Mouse (Mus musculus) hematopoietic stem cell, adult 5-6 weeks (primary cell): ENCODE results near the gene Olfr1047. TPM values are rescaled to one million over a fixed set of nuclear protein-coding genes. Genes with fewer than 3 reads are reported as not detected.
"Not testable (repeated sequence)": the region's sequence is repeated elsewhere in the genome, so short reads cannot be mapped to it uniquely, and the experiment has no call there.

Experiments used
- ATAC-seq, 2 experiments: fragments of 125-278 bp in 1 of 2; replicated peaks in 1 of 2; 2 replicates each; pipeline ENCODE4 v1.8.0; 2016 to 2017; ENCODE audit warnings: inconsistent platforms in 2 of 2, mild to moderate bottlenecking in 2 of 2, moderate number of reproducible peaks in 2 of 2, low read depth in 1 of 2, moderate TSS enrichment in 1 of 2; ENCODE audit not compliant: low FRiP score in 2 of 2, poor library complexity in 2 of 2, severe bottlenecking in 2 of 2, insufficient read depth in 1 of 2, low TSS enrichment in 1 of 2
- total RNA-seq: library from RNA; stranded (forward); fragments of 172-1452, 232-1000 nt; gene quantifications from 2 replicates; pipeline ENCODE4 v1.2.3, GENCODE M21; 2017

Gene Olfr1047
- not detected in 2 replicates for total RNA-seq

DNA sequence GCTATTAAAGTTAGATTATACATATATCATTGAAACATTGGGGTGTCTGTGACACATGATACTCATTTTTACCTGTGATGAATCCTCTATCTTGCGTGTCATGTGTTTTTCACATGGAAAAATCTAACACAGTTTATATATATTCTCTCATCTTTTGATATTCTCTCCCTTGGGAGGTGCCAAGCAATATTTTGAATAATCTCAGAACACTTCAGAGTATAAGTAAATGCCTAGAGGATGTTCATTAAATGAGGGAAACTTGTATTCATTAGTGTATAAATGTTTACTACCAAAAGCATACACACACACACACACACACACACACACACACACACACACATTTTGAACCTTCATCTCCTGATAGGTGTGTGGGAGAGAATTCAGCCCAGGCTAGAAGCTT lies at the start of gene Olfr1047:
TSS of gene Olfr1047 (minus strand) at position 101 of the 400 bp plus-strand sequence.
- ATAC-seq: no peak

DNA sequence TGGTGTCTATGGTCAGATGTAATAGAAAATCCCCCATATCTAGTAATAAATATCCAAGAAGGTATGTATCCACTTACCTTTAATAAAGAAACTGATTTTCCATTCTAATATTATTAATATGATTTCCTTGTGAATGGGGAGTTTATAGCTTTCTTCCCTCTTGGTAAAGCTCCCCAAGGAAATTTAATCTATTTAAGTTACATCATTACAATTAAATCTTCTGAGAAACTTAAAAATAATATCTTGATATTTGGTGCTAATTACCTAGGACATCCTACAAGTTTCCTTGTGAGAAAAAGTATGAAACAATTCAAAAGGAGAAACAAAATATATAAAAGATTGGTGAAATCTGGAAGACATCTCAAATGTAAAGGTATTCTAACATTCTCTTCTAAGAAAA lies 47.8 kb upstream of the Olfr1047 start, which contains the start of gene Olfr1051:
TSS of gene Olfr1051 (minus strand) at position 101 of the 400 bp plus-strand sequence.
- ATAC-seq: not testable (repeated sequence)

DNA sequence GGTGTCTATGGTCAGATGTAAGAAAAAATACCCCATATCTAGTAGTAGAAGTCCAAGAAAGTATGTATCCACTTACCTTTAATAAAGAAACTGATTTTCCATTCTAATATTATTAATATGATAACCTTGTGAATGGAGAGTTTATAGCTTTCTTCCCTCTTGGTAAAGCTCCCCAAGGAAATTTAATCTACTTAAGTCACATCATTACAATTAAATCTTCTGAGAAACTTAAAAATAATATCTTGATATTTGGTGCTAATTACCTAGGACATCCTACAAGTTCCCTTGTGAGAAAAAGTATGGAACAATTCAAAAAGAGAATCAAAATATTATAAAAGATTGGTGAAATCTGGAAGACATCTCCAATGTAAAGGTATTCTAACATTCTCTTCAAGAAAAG lies 27.0 kb upstream of the Olfr1047 start, which contains the start of gene Olfr1049:
TSS of gene Olfr1049 (minus strand) at position 101 of the 400 bp plus-strand sequence.
- not testable (repeated sequence) for ATAC-seq

DNA sequence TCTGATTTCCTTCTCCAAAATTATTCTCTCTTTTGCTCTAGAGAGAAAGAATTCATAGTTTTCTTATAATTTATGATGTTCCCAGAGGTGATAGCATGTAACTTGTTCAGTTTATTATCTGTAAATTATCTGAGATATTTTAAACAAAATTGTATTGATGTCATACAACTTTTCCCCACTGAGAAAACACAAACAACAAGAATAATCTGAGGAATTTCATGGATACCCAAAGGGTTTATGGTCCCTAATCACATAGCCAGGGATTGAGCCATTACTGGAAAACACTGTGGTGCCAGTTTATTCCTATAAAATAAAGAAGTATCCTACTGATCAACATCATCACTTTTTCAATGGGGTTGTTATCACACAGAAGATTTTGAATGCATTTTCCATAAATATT lies 9.0 kb upstream of the Olfr1047 start, which contains the start of gene Olfr1048:
TSS of gene Olfr1048 (minus strand) at position 101 of the 400 bp plus-strand sequence.
- ATAC-seq: no peak

DNA sequence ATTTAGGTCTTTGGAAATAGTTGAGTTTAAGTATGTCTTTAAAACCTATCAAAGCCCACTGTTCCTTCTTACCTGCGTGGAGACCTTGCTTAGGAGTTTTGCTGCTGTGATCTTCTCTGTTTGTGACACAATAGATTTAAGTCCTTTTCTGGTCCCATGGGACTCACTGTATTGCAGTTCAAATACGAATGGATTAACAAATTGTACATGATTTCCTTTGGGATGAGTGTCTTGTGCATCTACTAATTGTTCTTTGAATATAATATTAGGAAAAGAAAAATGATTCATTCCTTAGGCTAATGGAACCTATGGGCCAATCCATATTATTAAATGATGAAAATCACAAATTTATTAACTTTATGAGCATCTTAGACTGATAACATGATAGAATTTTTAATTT lies 12.0 kb downstream of the Olfr1047 start, which contains the start of gene Olfr1046:
TSS of gene Olfr1046 (minus strand) at position 101 of the 400 bp plus-strand sequence.
- ATAC-seq: no peak

DNA sequence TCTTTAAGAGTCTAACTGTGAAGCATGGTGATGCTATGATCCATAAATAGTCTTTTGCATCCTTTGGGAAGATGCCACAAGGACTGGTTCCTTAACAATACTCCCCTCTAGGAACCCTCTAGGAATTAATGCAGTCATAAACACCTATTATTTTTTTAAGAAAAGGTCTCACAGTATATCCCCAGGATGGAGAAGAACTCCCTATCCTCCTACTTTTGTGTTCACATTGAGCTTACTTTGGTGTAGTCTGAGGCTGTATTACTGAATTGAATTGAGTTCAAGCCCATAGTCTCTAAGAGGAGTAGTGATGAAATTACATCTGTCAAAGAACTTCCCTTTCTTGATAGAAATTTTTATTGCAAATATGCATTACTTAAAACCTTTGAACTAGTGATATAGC lies 28.3 kb downstream of the Olfr1047 start, which contains the start of gene Olfr1045:
TSS of gene Olfr1045 (minus strand) at position 101 of the 400 bp plus-strand sequence.
- no peak for ATAC-seq

DNA sequence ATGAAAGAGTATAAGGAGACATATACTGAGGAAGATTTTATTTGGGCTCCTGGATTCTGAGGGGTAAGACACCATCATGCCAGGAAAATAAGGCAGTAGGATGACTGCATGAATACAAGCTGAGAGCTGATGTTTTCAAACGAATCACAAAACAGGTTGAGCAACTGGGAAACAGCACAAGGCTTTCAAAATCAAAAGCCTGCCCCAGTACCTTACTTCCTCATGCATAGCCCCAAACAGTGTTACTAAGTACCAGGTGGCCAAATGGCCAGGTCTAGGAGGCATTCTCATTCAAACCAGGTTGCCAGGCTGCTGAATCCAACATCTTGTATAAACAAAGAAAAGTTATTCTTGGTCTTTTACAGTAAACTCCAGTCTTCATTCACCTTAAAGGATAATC lies 35.3 kb downstream of the Olfr1047 start:
- ATAC-seq: no peak; a peak in 1 of 4 replicates

DNA sequence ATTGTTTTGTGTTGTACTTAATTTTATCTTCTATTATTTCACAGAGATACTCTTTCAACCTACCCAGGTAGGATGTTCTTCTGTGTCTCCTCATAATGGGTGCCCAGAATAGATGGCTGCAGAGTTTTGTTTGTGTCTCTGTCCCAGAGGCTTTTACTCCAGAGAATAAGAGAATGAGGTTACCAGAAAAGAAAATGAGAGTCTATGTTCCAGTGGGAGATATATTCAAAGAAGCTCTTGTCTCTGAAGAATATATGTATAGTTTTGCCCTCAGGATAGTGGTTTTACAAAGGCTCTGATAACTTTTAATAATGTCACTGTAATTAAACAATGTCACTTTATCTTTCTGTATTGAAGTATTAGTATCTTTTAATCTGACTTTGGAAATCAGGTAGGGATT lies 45.6 kb downstream of the Olfr1047 start, which contains the start of gene Olfr52:
TSS of gene Olfr52 (minus strand) at position 101 of the 400 bp plus-strand sequence.
- no peak for ATAC-seq

DNA sequence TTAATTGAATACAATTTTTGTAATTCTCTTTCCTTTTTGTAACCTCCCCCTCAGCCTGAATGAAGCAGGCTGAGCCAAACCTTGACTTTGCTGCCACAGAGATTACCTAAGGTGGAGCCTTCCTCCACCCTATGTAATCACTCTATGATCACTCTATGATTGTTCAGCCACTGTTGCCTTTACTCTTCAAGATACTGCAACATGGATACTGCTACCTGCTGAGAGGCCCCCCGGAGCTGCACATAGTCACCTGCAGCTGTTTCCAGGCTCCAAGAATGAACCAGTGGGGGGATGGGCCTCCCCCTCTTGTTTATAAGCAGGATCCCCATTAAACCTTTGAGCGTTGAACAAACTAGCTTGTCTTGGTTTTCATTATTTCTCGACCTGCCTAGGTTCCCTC lies 51.3 kb downstream of the Olfr1047 start:
- no peak for ATAC-seq

DNA sequence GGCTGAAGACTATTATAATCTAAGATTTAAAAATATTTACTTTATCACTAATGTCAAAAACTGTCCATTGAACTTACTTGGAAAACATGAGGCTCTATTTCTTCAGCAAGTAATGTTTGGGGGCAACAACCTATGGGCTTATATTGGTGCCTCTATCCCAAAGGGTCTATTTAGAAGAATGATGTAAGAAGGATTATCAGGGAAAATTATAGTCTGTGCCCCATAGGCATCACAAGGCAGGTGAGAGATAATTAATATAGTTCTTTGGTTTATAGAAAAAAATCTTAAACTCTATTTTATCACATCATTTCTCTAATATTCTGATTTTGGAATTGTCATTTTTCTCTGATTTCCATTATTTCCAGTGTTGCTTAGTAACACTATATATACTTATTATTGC lies 53.5 kb downstream of the Olfr1047 start, which contains the start of gene Olfr1044:
TSS of gene Olfr1044 (minus strand) at position 101 of the 400 bp plus-strand sequence.
- no peak for ATAC-seq

Other genes with a start within 250 kb of the Olfr1047 start
- not detected in 2 replicates for gene Olfr1031, start 241.1 kb downstream of the Olfr1047 start, total RNA-seq
- not detected in 2 replicates for gene Olfr1032, start 225.9 kb downstream of the Olfr1047 start, total RNA-seq
- not detected in 2 replicates for gene Olfr1033, start 210.8 kb downstream of the Olfr1047 start, total RNA-seq
- 0.06 TPM in 1 of 2 replicates, not detected in the other for gene Olfr1034, start 185.5 kb downstream of the Olfr1047 start, total RNA-seq
- not detected in 2 replicates for gene Olfr1036, start 157.4 kb downstream of the Olfr1047 start, total RNA-seq
- not detected in 2 replicates for gene Olfr1037, start 144.0 kb downstream of the Olfr1047 start, total RNA-seq
- not detected in 2 replicates for gene Olfr1039, start 95.5 kb downstream of the Olfr1047 start, total RNA-seq
- not detected in 2 replicates for gene Olfr1040, start 84.7 kb downstream of the Olfr1047 start, total RNA-seq
- not detected in 2 replicates for gene Olfr1042, start 69.6 kb downstream of the Olfr1047 start, total RNA-seq
- gene Olfr1043, start 63.9 kb downstream of the Olfr1047 start, total RNA-seq: not detected in 2 replicates
- not detected in 2 replicates for gene Olfr1044, start 53.6 kb downstream of the Olfr1047 start, total RNA-seq
- gene Olfr52, start 45.7 kb downstream of the Olfr1047 start, total RNA-seq: not detected in 2 replicates
- gene Olfr1045, start 28.4 kb downstream of the Olfr1047 start, total RNA-seq: not detected in 2 replicates
- not detected in 2 replicates for gene Olfr1046, start 12.1 kb downstream of the Olfr1047 start, total RNA-seq
- gene Olfr1048, start 8.9 kb upstream of the Olfr1047 start, total RNA-seq: not detected in 2 replicates
- not detected in 2 replicates for gene Olfr1049, start 26.9 kb upstream of the Olfr1047 start, total RNA-seq
- gene Olfr1051, start 47.7 kb upstream of the Olfr1047 start, total RNA-seq: not detected in 2 replicates
- not detected in 2 replicates for gene Olfr1052, start 61.1 kb upstream of the Olfr1047 start, total RNA-seq
- not detected in 2 replicates for gene Olfr1053, start 83.9 kb upstream of the Olfr1047 start, total RNA-seq
- gene Olfr1054, start 104.0 kb upstream of the Olfr1047 start, total RNA-seq: not detected in 2 replicates
- not detected in 2 replicates for gene Olfr1055, start 118.9 kb upstream of the Olfr1047 start, total RNA-seq
- gene Olfr1056, start 131.1 kb upstream of the Olfr1047 start, total RNA-seq: not detected in 2 replicates
- not detected in 2 replicates for gene Olfr1057, start 147.0 kb upstream of the Olfr1047 start, total RNA-seq
- gene Olfr1058, start 157.2 kb upstream of the Olfr1047 start, total RNA-seq: not detected in 2 replicates
- not detected in 2 replicates for gene Olfr1061, start 182.6 kb upstream of the Olfr1047 start, total RNA-seq
- gene Olfr1062, start 195.3 kb upstream of the Olfr1047 start, total RNA-seq: not detected in 2 replicates
- gene Olfr1065, start 219.2 kb upstream of the Olfr1047 start, total RNA-seq: not detected in 2 replicates
- not detected in 2 replicates for gene Olfr1066, start 224.9 kb upstream of the Olfr1047 start, total RNA-seq